ENCODE assay signal across 9 mouse cellular contexts in the genomic region with DNA sequence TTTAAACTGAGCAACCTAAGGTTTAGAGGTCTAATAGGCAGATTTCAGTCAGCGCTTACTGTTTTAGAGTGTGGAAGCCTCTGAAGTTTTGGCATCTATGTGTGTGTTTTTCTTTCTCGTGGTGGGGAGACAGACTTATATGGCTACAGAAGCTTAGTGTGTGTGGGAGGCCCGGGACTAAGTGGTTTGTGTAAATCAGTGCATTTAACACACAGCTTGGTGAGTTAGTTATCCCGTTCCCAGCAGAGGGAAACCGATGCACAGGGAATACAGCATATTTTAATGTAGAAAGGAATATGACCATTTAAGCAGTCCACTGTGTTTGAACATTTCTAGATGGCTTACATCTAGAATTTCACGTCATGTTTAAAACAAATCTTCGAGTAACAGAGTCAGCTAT. TPM values are rescaled to one million over a fixed set of nuclear protein-coding genes. Genes with fewer than 3 reads are reported as not detected.
DNase-seq lines count a peak whose midpoint lies in the region; ATAC-seq and TF ChIP-seq lines count a peak whose summit lies in the region.
"Had no signal": no experiment of that assay in that cellular context is flagged by ENCODE, and none has a peak within 500 bp of the region (broad histone marks: within the 10 kb centered on the region; RNA-seq: fewer than 3 reads in every experiment).

No protein-coding gene starts in this region.

- no peak overlapping the region for H3K27ac ChIP-seq in kidney, embryonic 14.5 days (ENCODE audit: low read depth, low read length)
- no peak overlapping the region for H3K27ac ChIP-seq in kidney, adult 2 months (ENCODE audit: insufficient read depth, low read depth, low read length)
- no peak overlapping the region for H3K27ac ChIP-seq in embryonic facial prominence, embryonic 10.5 days (replicated peaks)
- no peak overlapping the region for H3K27ac ChIP-seq in hindbrain, embryonic 16.5 days (ENCODE audit: low read depth, low read length)
- no peak overlapping the region for H3K27ac ChIP-seq in midbrain, embryonic 15.5 days

- DNase-seq in kidney, adult 2 months, result no peak
- no peak for DNase-seq in embryonic facial prominence, embryonic 10.5 days (ENCODE audit: low spot score)
- no peak for DNase-seq in left cerebral cortex, postnatal 4 days
- DNase-seq in adrenal gland, adult (ENCODE audit: inconsistent age in 2 of 2, low spot score in 1 of 2), result no peak
- DNase-seq in adrenal gland, postnatal 4 days (ENCODE audit: low spot score in 2 of 2), result no peak

- TF ChIP-seq POLR2A in kidney, adult 2 months (IDR thresholded peaks at IDR 0.05; ENCODE audit: low read depth, low read length), result no peak

- H3K36me3 ChIP-seq in kidney, embryonic 14.5 days (ENCODE audit: control insufficient read depth, insufficient read depth, low read length), result no peaks in the 10 kb centered on the region
- H3K36me3 ChIP-seq in kidney, adult 2 months (ENCODE audit: control insufficient read depth, insufficient read depth, low read length), result no peaks in the 10 kb centered on the region
- H3K36me3 ChIP-seq in embryonic facial prominence, embryonic 10.5 days (replicated peaks), result no peaks in the 10 kb centered on the region; the same call in 1 of the 2 replicates
- H3K36me3 ChIP-seq in hindbrain, embryonic 16.5 days (ENCODE audit: control insufficient read depth, insufficient read depth, low read length), result no peaks in the 10 kb centered on the region
- H3K36me3 ChIP-seq in midbrain, embryonic 15.5 days (replicated peaks), result no peaks in the 10 kb centered on the region

- H3K4me3 ChIP-seq in kidney, embryonic 14.5 days (ENCODE audit: low read length), result peak overlapping the region; percentile 81
- H3K4me3 ChIP-seq in kidney, adult 2 months (ENCODE audit: insufficient read depth, low read depth, low read length), result no peak overlapping the region
- peak overlapping the region; percentile 93 for H3K4me3 ChIP-seq in embryonic facial prominence, embryonic 10.5 days
- H3K4me3 ChIP-seq in hindbrain, embryonic 16.5 days (ENCODE audit: low read length), result peak overlapping the region; percentile 63
- peak overlapping the region; percentile 67 for H3K4me3 ChIP-seq in midbrain, embryonic 15.5 days

- H3K4me1 ChIP-seq in kidney, embryonic 14.5 days (ENCODE audit: control insufficient read depth, insufficient read depth, low read length), result 0 out of 2 replicates have a peak, but pooled peaks cover 3% of the 10 kb centered on the region
- H3K4me1 ChIP-seq in kidney, adult 2 months (ENCODE audit: control insufficient read depth, insufficient read depth, low read length), result no peaks in the 10 kb centered on the region
- peaks cover 23% of the 10 kb centered on the region for H3K4me1 ChIP-seq in embryonic facial prominence, embryonic 10.5 days
- H3K4me1 ChIP-seq in hindbrain, embryonic 16.5 days (ENCODE audit: control insufficient read depth, insufficient read depth, low read depth, low read length), result peaks cover 10% of the 10 kb centered on the region
- H3K4me1 ChIP-seq in midbrain, embryonic 15.5 days, result peaks cover 8% of the 10 kb centered on the region

- 25% methylated on average over 7 of the region's 7 CpGs for WGBS in kidney, embryonic 14.5 days
- WGBS in kidney, adult 2 months, result 45% methylated on average over 7 of the region's 7 CpGs
- WGBS in embryonic facial prominence, embryonic 10.5 days, result 59% methylated on average over 7 of the region's 7 CpGs
- 36% methylated on average over 7 of the region's 7 CpGs for WGBS in hindbrain, embryonic 16.5 days
- 38% methylated on average over 7 of the region's 7 CpGs for WGBS in midbrain, embryonic 15.5 days

- intact Hi-C loops in left cerebral cortex, postnatal 4 days (cut with DNase I), result no loop called here

- H3K27me3 ChIP-seq in kidney, embryonic 14.5 days (ENCODE audit: control insufficient read depth, insufficient read depth, low read length), result no peaks in the 10 kb centered on the region
- no peaks in the 10 kb centered on the region for H3K27me3 ChIP-seq in kidney, adult 2 months (replicated peaks; ENCODE audit: control insufficient read depth, insufficient read depth, low read length)
- H3K27me3 ChIP-seq in embryonic facial prominence, embryonic 10.5 days (replicated peaks; ENCODE audit: low read depth, poor library complexity, severe bottlenecking), result no peaks in the 10 kb centered on the region
- no peaks in the 10 kb centered on the region for H3K27me3 ChIP-seq in hindbrain, embryonic 16.5 days (replicated peaks; ENCODE audit: control insufficient read depth, insufficient read depth, low read length)
- 0 out of 2 replicates have a peak, but pooled peaks cover 4% of the 10 kb centered on the region for H3K27me3 ChIP-seq in midbrain, embryonic 15.5 days (replicated peaks)

- H3K9me3 ChIP-seq in kidney, embryonic 14.5 days (ENCODE audit: control insufficient read depth, low read length), result no peaks in the 10 kb centered on the region
- H3K9me3 ChIP-seq in embryonic facial prominence, embryonic 10.5 days, result no peaks in the 10 kb centered on the region
- H3K9me3 ChIP-seq in hindbrain, embryonic 16.5 days (ENCODE audit: control insufficient read depth, low read length), result no peaks in the 10 kb centered on the region
- H3K9me3 ChIP-seq in midbrain, embryonic 15.5 days, result no peaks in the 10 kb centered on the region
- H3K9me3 ChIP-seq: megakaryocyte, embryonic 14.5 days had no signal

- H3K9ac ChIP-seq in kidney, embryonic 14.5 days (ENCODE audit: low read depth, low read length), result peak overlapping the region; percentile 87; the same call in 1 of the 2 replicates
- no peak overlapping the region; the same call in 1 of the 2 replicates for H3K9ac ChIP-seq in hindbrain, embryonic 16.5 days (ENCODE audit: low read depth, low read length)
- H3K9ac ChIP-seq in midbrain, embryonic 15.5 days, result peak overlapping the region; percentile 83; the same call in 1 of the 2 replicates

- no peak for ATAC-seq in kidney, embryonic 14.5 days (ENCODE audit: low FRiP score, low TSS enrichment)
- ATAC-seq in hindbrain, embryonic 16.5 days, result no peak
- ATAC-seq in midbrain, embryonic 15.5 days (replicated peaks), result no peak

- TF ChIP-seq CTCF in kidney, adult 2 months (conservative IDR thresholded peaks at IDR 0.05; ENCODE audit: insufficient read depth, insufficient read length, low read depth, low read length), result no peak

- H3K4me2 ChIP-seq in kidney, embryonic 14.5 days (replicated peaks; ENCODE audit: low read depth, low read length), result peak overlapping the region; percentile 66
- H3K4me2 ChIP-seq in hindbrain, embryonic 16.5 days (ENCODE audit: low read length), result peak overlapping the region; percentile 81
- H3K4me2 ChIP-seq in midbrain, embryonic 15.5 days, result peak overlapping the region; percentile 72

RNA-seq across cellular contexts. Expression of a gene that starts 1.6 kb away (rescaled TPM):
- 8.0 and 9.3 TPM in 2 replicates for polyA plus RNA-seq in kidney, embryonic 14.5 days (2014; fragmentation: Nextera tagmentation; extraction: Ambion mirVana)
- polyA plus RNA-seq in kidney, adult 2 months (2012; rRNA removed), result 7.0 and 7.1 TPM in 2 replicates
- 6.6 and 7.1 TPM in 2 replicates for polyA plus RNA-seq in embryonic facial prominence, embryonic 10.5 days (2016; fragmentation: Nextera tagmentation; extraction: Ambion mirVana)
- 4.9 and 5.4 TPM in 2 replicates for polyA plus RNA-seq in hindbrain, embryonic 16.5 days (2015; fragmentation: Nextera tagmentation; extraction: Ambion mirVana)
- polyA plus RNA-seq in midbrain, embryonic 15.5 days (2015; fragmentation: Nextera tagmentation; extraction: Ambion mirVana), result 8.3 and 8.7 TPM in 2 replicates
- total RNA-seq in left cerebral cortex, postnatal 4 days (2021), result 10 to 100 TPM; 33.5 to 37.1 TPM
- 10 to 100 TPM; 13.1 to 15.8 TPM for total RNA-seq in adrenal gland, postnatal 4 days (2021)
